Mouse (Mus musculus) hindbrain, embryonic 12.5 days (tissue): ENCODE results near the gene Aaed1. TPM values are rescaled to one million over a fixed set of nuclear protein-coding genes. Genes with fewer than 3 reads are reported as not detected.

ENCODE experiments used
- ATAC-seq: fragments of 200-750 bp; cut with Nextera tagmentation; 2 replicates; pipeline ENCODE4 v1.8.0; 2017; ENCODE audit warnings: moderate TSS enrichment; ENCODE audit not compliant: low FRiP score
- H3K27ac ChIP-seq: fragments of 300-500 bp; sonication (generic); 2 replicates; pipeline ENCODE4 v1.5.1; 2016; ENCODE audit warnings: mild to moderate bottlenecking
- H3K27me3 ChIP-seq: fragments of 300-500 bp; sonication (generic); 2 replicates; pipeline ENCODE4 v1.6.1; 2016; ENCODE audit warnings: mild to moderate bottlenecking
- H3K36me3 ChIP-seq: fragments of 300-500 bp; sonication (generic); 2 replicates; pipeline ENCODE4 v1.6.1; 2016; ENCODE audit warnings: mild to moderate bottlenecking
- H3K4me1 ChIP-seq: fragments of 300-500 bp; sonication (generic); 2 replicates; pipeline ENCODE4 v1.6.1; 2016
- H3K4me2 ChIP-seq: fragments of 300-500 bp; sonication (generic); replicated peaks from 2 replicates; pipeline ENCODE4 v1.6.1; 2016; ENCODE audit warnings: mild to moderate bottlenecking
- H3K4me3 ChIP-seq: fragments of 300-500 bp; sonication (generic); 2 replicates; pipeline ENCODE4 v1.5.1; 2016; ENCODE audit warnings: mild to moderate bottlenecking
- H3K9ac ChIP-seq: fragments of 300-500 bp; sonication (generic); 2 replicates; pipeline ENCODE4 v1.6.1; 2016; ENCODE audit warnings: mild to moderate bottlenecking, moderate library complexity
- H3K9me3 ChIP-seq: fragments of 300-500 bp; sonication (generic); replicated peaks from 2 replicates; pipeline ENCODE4 v1.6.1; 2016; ENCODE audit warnings: mild to moderate bottlenecking
- WGBS: fragments of 180-500 bp; shearing (Covaris S2); methylation state at CpG from one replicate; pipeline ENCODE4 v1.1.7; 2016; 5-methylcytosine and 5-hydroxymethylcytosine counted together
- polyA plus RNA-seq: library from polyadenylated mRNA; unstranded; fragments of >200 nt; fragmentation: Nextera tagmentation; extraction: Ambion mirVana; gene quantifications from 2 replicates; pipeline ENCODE4 v1.2.1, GENCODE M21; 2016

The Aaed1 gene
- polyA plus RNA-seq, 1 experiment from 2014 or later = 25.9 TPM

GRCm38 (mm10) chr13:64244685-64245261 lies 67.7 kb downstream of the Aaed1 start:
- no peak overlapping the region for H3K4me2 ChIP-seq
- H3K27ac ChIP-seq = no peak overlapping the region
- no peaks in the 10 kb centered on the region for H3K27me3 ChIP-seq
- H3K9ac ChIP-seq = no peak overlapping the region
- 86% methylated on average over 4 of the region's 4 CpGs for WGBS
- H3K9me3 ChIP-seq = no peaks in the 10 kb centered on the region
- no peak overlapping the region for H3K4me3 ChIP-seq
- H3K36me3 ChIP-seq = no peaks in the 10 kb centered on the region
- no peaks in the 10 kb centered on the region; the same call in 1 of the 2 replicates for H3K4me1 ChIP-seq
- ATAC-seq = no peak

- H3K9me3 ChIP-seq = no peaks in the 10 kb centered on the region
- no peak overlapping the region for H3K27ac ChIP-seq
- ATAC-seq = no peak
- H3K36me3 ChIP-seq = no peaks in the 10 kb centered on the region
- no peaks in the 10 kb centered on the region for H3K27me3 ChIP-seq
- H3K4me3 ChIP-seq = no peak overlapping the region
- H3K4me2 ChIP-seq = no peak overlapping the region
- no peaks in the 10 kb centered on the region for H3K4me1 ChIP-seq
- H3K9ac ChIP-seq = no peak overlapping the region
Measured at GRCm38 (mm10) chr13:64242721-64243120, 69.8 kb downstream of the Aaed1 start.

- no peaks in the 10 kb centered on the region for H3K9me3 ChIP-seq
- WGBS = 82% methylated on average over 7 of the region's 7 CpGs
- no peak overlapping the region for H3K9ac ChIP-seq
- no peaks in the 10 kb centered on the region for H3K27me3 ChIP-seq
- H3K4me3 ChIP-seq = no peak overlapping the region
- H3K36me3 ChIP-seq = no peaks in the 10 kb centered on the region
- H3K4me1 ChIP-seq = no peaks in the 10 kb centered on the region
- H3K27ac ChIP-seq = no peak overlapping the region
- no peak for ATAC-seq
- no peak overlapping the region for H3K4me2 ChIP-seq
Measured at GRCm38 (mm10) chr13:64240626-64241025, 71.9 kb downstream of the Aaed1 start.

GRCm38 (mm10) chr13:64237681-64238157 lies 74.8 kb downstream of the Aaed1 start:
- no peak for ATAC-seq
- H3K27ac ChIP-seq = no peak overlapping the region

GRCm38 (mm10) chr13:64237000-64237680 lies 75.4 kb downstream of the Aaed1 start:
- no peaks in the 10 kb centered on the region for H3K36me3 ChIP-seq
- no peaks in the 10 kb centered on the region for H3K9me3 ChIP-seq
- no peaks in the 10 kb centered on the region for H3K4me1 ChIP-seq
- no peak overlapping the region for H3K4me2 ChIP-seq
- WGBS = 76% methylated on average over 4 of the region's 4 CpGs
- H3K27me3 ChIP-seq = no peaks in the 10 kb centered on the region
- H3K4me3 ChIP-seq = no peak overlapping the region
- H3K9ac ChIP-seq = no peak overlapping the region
- ATAC-seq = no peak
- H3K27ac ChIP-seq = no peak overlapping the region

More at GRCm38 (mm10) chr13:64237681-64238157, 74.8 kb downstream of the Aaed1 start:
- no peaks in the 10 kb centered on the region for H3K27me3 ChIP-seq
- H3K4me1 ChIP-seq = no peaks in the 10 kb centered on the region
- no peak overlapping the region for H3K9ac ChIP-seq
- no peak overlapping the region for H3K4me3 ChIP-seq
- no peaks in the 10 kb centered on the region for H3K36me3 ChIP-seq
- no peak overlapping the region for H3K4me2 ChIP-seq
- H3K9me3 ChIP-seq = no peaks in the 10 kb centered on the region

- Histone ChIP-seq H3K27me3 (no peaks in the 10 kb centered on the region), H3K4me3 (no peak overlapping the region), H3K36me3 (no peaks in the 10 kb centered on the region), H3K4me2 (no peak overlapping the region), H3K27ac (0 out of 2 replicates have a peak overlapping the region, but pooled peaks have one; percentile 24), H3K9me3 (no peaks in the 10 kb centered on the region), H3K9ac (no peak overlapping the region), H3K4me1 (no peaks in the 10 kb centered on the region)
- no peak for ATAC-seq
- 73% methylated on average over 3 of the region's 3 CpGs for WGBS
Measured at GRCm38 (mm10) chr13:64235777-64236176, 76.7 kb downstream of the Aaed1 start.

- ATAC-seq = no peak
- no peaks in the 10 kb centered on the region for H3K4me1 ChIP-seq
- WGBS = 70% methylated on average over 4 of the region's 4 CpGs
Measured at GRCm38 (mm10) chr13:64235062-64235715, 77.3 kb downstream of the Aaed1 start.

GRCm38 (mm10) chr13:64233139-64233538 lies 79.4 kb downstream of the Aaed1 start:
- ATAC-seq = no peak
- WGBS = 83% methylated on average over 4 of the region's 4 CpGs

More at GRCm38 (mm10) chr13:64235062-64235715, 77.3 kb downstream of the Aaed1 start:
- Histone ChIP-seq H3K27me3 (no peaks in the 10 kb centered on the region), H3K36me3 (no peaks in the 10 kb centered on the region), H3K4me2 (no peak overlapping the region), H3K9ac (no peak overlapping the region), H3K27ac (no peak overlapping the region), H3K4me3 (no peak overlapping the region), H3K9me3 (no peaks in the 10 kb centered on the region)

GRCm38 (mm10) chr13:64226725-64227124 lies 85.8 kb downstream of the Aaed1 start:
- H3K4me1 ChIP-seq = no peaks in the 10 kb centered on the region
- no peak overlapping the region for H3K9ac ChIP-seq
- no peak overlapping the region for H3K4me3 ChIP-seq
- no peak overlapping the region for H3K4me2 ChIP-seq
- ATAC-seq = no peak
- 89% methylated on average over 4 of the region's 4 CpGs for WGBS
- no peaks in the 10 kb centered on the region for H3K9me3 ChIP-seq
- no peak overlapping the region for H3K27ac ChIP-seq
- no peaks in the 10 kb centered on the region for H3K27me3 ChIP-seq
- no peaks in the 10 kb centered on the region for H3K36me3 ChIP-seq

More at GRCm38 (mm10) chr13:64233139-64233538, 79.4 kb downstream of the Aaed1 start:
- no peak overlapping the region for H3K9ac ChIP-seq
- no peaks in the 10 kb centered on the region for H3K4me1 ChIP-seq
- no peak overlapping the region for H3K4me3 ChIP-seq
- no peaks in the 10 kb centered on the region for H3K36me3 ChIP-seq
- no peaks in the 10 kb centered on the region for H3K27me3 ChIP-seq
- no peak overlapping the region for H3K4me2 ChIP-seq
- H3K27ac ChIP-seq = no peak overlapping the region
- no peaks in the 10 kb centered on the region for H3K9me3 ChIP-seq

- WGBS = 90% methylated on average over 3 of the region's 3 CpGs
- ATAC-seq = no peak
- Histone ChIP-seq H3K4me3 (no peak overlapping the region), H3K36me3 (no peaks in the 10 kb centered on the region), H3K9ac (no peak overlapping the region), H3K9me3 (no peaks in the 10 kb centered on the region), H3K27ac (no peak overlapping the region), H3K4me1 (no peaks in the 10 kb centered on the region), H3K27me3 (no peaks in the 10 kb centered on the region), H3K4me2 (no peak overlapping the region)
Measured at GRCm38 (mm10) chr13:64225738-64226137, 86.8 kb downstream of the Aaed1 start.
